Mouse (Mus musculus) olfactory bulb, adult 2 months (tissue): ENCODE measurements around the gene Thrb.

Experiments
- CTCF ChIP-seq: fragments of 200-500 bp; IDR thresholded peaks from 2 replicates; pipeline ENCODE4 v1.5.1; 2012; ENCODE audit warnings: low read depth, mild to moderate bottlenecking, low read length, moderate library complexity; ENCODE audit not compliant: insufficient read depth
- POLR2A ChIP-seq: fragments of 200-500 bp; IDR thresholded peaks from 2 replicates; pipeline ENCODE4 v1.6.1; 2012; ENCODE audit warnings: mild to moderate bottlenecking, low read depth, low read length, moderate library complexity; ENCODE audit not compliant: insufficient read depth

- no peak for TF ChIP-seq POLR2A
- TF ChIP-seq CTCF: no peak
These were observed 299.8 kb downstream of the Thrb start for GRCm38 (mm10) chr14:17959901-17960300.
